ENCODE assay signal across 8 mouse cellular contexts in the genomic region with DNA sequence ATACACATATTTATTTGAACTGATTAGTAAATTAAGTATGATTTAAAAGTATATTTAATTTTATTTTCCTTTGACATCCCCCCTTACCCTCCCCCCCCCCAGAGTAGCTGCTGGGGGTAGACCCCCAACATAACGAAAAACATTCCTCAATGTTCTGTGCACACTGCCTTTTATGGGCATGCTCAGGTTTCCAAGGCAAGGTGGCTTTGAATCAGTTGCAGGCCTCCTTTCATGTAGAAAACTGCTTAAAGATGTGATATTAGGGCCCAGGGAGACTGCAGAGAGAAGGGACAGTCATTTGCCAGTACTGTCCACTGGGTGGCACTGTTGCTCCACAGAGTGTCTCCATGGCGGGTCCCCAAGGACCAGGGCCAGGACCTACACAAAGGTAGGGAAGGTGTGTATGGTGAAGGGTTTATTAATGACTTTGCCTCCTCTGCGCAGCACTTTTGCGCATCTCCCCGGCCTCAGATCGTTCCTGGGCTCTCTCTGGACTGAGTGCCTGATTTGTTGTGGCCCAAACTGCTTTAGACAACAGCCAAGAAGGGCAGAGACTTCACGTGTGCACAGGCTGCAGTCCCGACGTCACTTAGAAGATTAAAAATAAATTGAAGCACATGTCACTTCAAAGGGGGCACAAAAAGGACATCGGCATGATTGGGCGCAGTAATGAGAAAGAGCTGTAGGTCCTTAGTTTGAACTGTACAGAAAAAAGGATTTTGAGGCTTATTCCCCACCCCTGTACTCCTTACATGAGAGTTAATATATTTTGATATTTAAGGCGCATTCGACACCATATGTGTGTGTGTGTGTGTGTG.
DNase-seq lines count a peak whose midpoint lies in the region; ATAC-seq and TF ChIP-seq lines count a peak whose summit lies in the region.

No protein-coding gene starts in this region.

- WGBS in forebrain, embryonic 13.5 days: 28% methylated on average over 13 of the region's 13 CpGs

- H3K9me3 ChIP-seq in MEL (replicated peaks; ENCODE audit: insufficient read depth, low read length): no peaks in the 10 kb centered on the region
- no peaks in the 10 kb centered on the region for H3K9me3 ChIP-seq in forebrain, embryonic 13.5 days (replicated peaks)

- no peaks in the 10 kb centered on the region for H3K36me3 ChIP-seq in MEL (ENCODE audit: control insufficient read depth in 1 of 2, insufficient read depth in 2 of 2, low read length in 2 of 2)
- no peaks in the 10 kb centered on the region for H3K36me3 ChIP-seq in forebrain, embryonic 13.5 days (ENCODE audit: poor library complexity, severe bottlenecking)

- no peaks in the 10 kb centered on the region for H3K27me3 ChIP-seq in MEL (ENCODE audit: control insufficient read depth in 1 of 2, insufficient read depth in 2 of 2, low read length in 2 of 2)
- no peaks in the 10 kb centered on the region for H3K27me3 ChIP-seq in forebrain, embryonic 13.5 days

- peak; percentile 59 to 71 (median 71) for TF ChIP-seq CTCF in MEL (IDR thresholded peaks at IDR 0.05 in 2 of 3, conservative IDR thresholded peaks at IDR 0.05 in 1 of 3; ENCODE audit: control insufficient read depth in 1 of 3, insufficient read depth in 1 of 3, low read depth in 2 of 3, low read length in 3 of 3, poor library complexity in 1 of 3, severe bottlenecking in 1 of 3)

- no peak overlapping the region for H3K4me3 ChIP-seq in MEL (ENCODE audit: control insufficient read depth in 1 of 2, insufficient read depth in 1 of 2, low read depth in 2 of 2, low read length in 2 of 2)
- H3K4me3 ChIP-seq in forebrain, embryonic 13.5 days: peak overlapping the region; percentile 6; the same call in 1 of the 2 replicates

- TF ChIP-seq RAD21 in MEL (IDR thresholded peaks at IDR 0.05; ENCODE audit: low read depth, low read length): peak; percentile 65

- H3K4me2 ChIP-seq in forebrain, embryonic 13.5 days: peak overlapping the region; percentile 46

- H3K4me1 ChIP-seq in MEL (ENCODE audit: control insufficient read depth in 1 of 2, insufficient read depth in 2 of 2, low read length in 2 of 2): no peaks in the 10 kb centered on the region
- peaks cover 24% of the 10 kb centered on the region for H3K4me1 ChIP-seq in forebrain, embryonic 13.5 days

- ATAC-seq in cerebellum, adult (ENCODE audit: insufficient number of reproducible peaks, low FRiP score, low TSS enrichment): peak; percentile 79
- peak; percentile 90 for ATAC-seq in forebrain, embryonic 13.5 days
- peak; percentile 80 to 89 for ATAC-seq in hematopoietic stem cell, adult 5-6 weeks (replicated peaks in 1 of 2; ENCODE audit: insufficient read depth in 1 of 2, low FRiP score in 2 of 2, low TSS enrichment in 1 of 2, low read depth in 1 of 2, poor library complexity in 2 of 2, severe bottlenecking in 2 of 2)

- no peaks in the 10 kb centered on the region for H3K79me2 ChIP-seq in MEL (ENCODE audit: control insufficient read depth, insufficient read depth, low read length, poor library complexity)

- peak; percentile 40 for DNase-seq in MEL (ENCODE audit: low read depth, low spot score)
- DNase-seq in layer of hippocampus, adult 9-10 months (ENCODE audit: low spot score): peak; percentile 46
- peak; percentile 81 for DNase-seq in lung, postnatal 10 days
- peak; percentile 84 for DNase-seq in retina, postnatal 1 day
- peak; percentile 80 for DNase-seq in thymus, postnatal 4 days

- no peak overlapping the region for H3K9ac ChIP-seq in MEL (ENCODE audit: control insufficient read depth, low read depth, low read length, poor library complexity, severe bottlenecking)
- H3K9ac ChIP-seq in forebrain, embryonic 13.5 days: peak overlapping the region; percentile 50

- no peak for TF ChIP-seq POLR2A in MEL (IDR thresholded peaks at IDR 0.05; ENCODE audit: control insufficient read depth in 1 of 2, insufficient read depth in 1 of 2, low read depth in 1 of 2, low read length in 2 of 2, poor library complexity in 1 of 2)

- TF ChIP-seq EP300 in MEL (IDR thresholded peaks at IDR 0.05; ENCODE audit: low read depth in 1 of 2, low read length in 2 of 2): no peak

- no peak overlapping the region for H3K27ac ChIP-seq in MEL (ENCODE audit: control insufficient read depth, low read depth, low read length)
- peak overlapping the region; percentile 92 for H3K27ac ChIP-seq in forebrain, embryonic 13.5 days

TF ChIP-seq in MEL, 35 proteins besides CTCF, POLR2A, EP300 and RAD21:
- TF ChIP-seq SMC3 (IDR thresholded peaks at IDR 0.05; ENCODE audit: low read depth, low read length) (peak; percentile 54), BHLHE40 (IDR thresholded peaks at IDR 0.05; ENCODE audit: borderline replicate concordance, low read depth, low read length) (no peak), NRF1 (IDR thresholded peaks at IDR 0.05; ENCODE audit: insufficient read depth, low read depth, low read length, poor library complexity, severe bottlenecking) (no peak), ZC3H11A (IDR thresholded peaks at IDR 0.05; ENCODE audit: low read depth, low read length) (peak; percentile 36; the same call in 1 of the 2 replicates)
